Comparison of ENCODE assay signal across 8 mouse cellular contexts in the genomic region with DNA sequence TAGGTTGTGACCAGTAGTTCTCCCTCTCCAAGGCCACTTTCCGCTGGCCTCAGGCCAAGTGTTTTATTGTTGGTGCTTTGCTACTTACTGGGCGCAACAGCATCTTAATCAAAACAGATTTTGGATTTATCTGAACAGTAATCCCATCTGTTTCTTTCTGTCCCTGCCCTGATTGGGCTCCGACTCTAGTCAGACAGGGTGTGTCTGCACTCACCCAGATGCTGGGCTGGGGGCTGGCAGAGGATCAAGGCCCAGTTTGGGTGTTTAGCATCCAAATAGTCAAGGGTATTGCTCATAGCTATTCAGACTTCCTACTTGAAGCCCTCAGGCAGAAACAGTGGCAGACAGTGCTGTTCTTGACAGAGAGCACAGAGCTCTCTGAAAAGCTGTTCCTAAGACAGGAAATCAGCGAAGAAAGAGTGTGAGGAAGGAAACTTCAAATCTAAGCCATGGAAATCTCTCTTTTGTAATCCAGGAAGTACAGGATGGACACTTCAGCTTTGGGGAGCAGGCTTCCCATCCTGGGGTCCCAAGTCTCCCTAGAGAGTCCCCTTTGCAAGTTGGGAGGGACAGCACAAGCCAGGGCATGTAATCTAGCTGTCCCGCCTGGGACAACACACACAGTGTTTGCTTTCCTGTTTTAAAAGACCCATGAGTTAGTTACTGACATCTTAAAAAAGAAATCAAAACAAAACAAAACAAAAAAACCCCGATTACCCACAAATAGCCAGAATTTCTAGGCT. TPM values are rescaled to one million over a fixed set of nuclear protein-coding genes. Genes with fewer than 3 reads are reported as not detected.
A peak's percentile ranks its signal among the peaks of the same experiment; 100 is the strongest.
DNase-seq lines count a peak whose midpoint lies in the region; ATAC-seq lines count a peak whose summit lies in the region.

No protein-coding gene starts in this region.

- H3K27me3 ChIP-seq in stomach, embryonic 15.5 days (replicated peaks), result no peaks in the 10 kb centered on the region

- DNase-seq in adrenal gland, adult (ENCODE audit: inconsistent age in 2 of 2, low spot score in 1 of 2), result peak; percentile 78 to 90
- no peak for DNase-seq in adrenal gland, postnatal 4 days (ENCODE audit: low spot score in 2 of 2)
- peak; percentile 93 for DNase-seq in NIH3T3 (ENCODE audit: low read depth)
- peak; percentile 71 for DNase-seq in gastrocnemius, adult 18-20 months (ENCODE audit: low spot score)
- DNase-seq in kidney, postnatal 10 days, result peak; percentile 62
- DNase-seq in c-Kit-positive CD71-positive TER-119-positive erythroid progenitor cells, embryonic 14.5 days (ENCODE audit: low spot score), result no peak

- H3K27ac ChIP-seq in stomach, embryonic 15.5 days, result peak overlapping the region; percentile 72

- no peak overlapping the region for H3K4me3 ChIP-seq in stomach, embryonic 15.5 days (replicated peaks)

- H3K9me3 ChIP-seq in stomach, embryonic 15.5 days, result no peaks in the 10 kb centered on the region

- H3K9ac ChIP-seq in stomach, embryonic 15.5 days, result no peak overlapping the region

- H3K4me1 ChIP-seq in stomach, embryonic 15.5 days, result peaks cover 18% of the 10 kb centered on the region

- no peaks in the 10 kb centered on the region for H3K36me3 ChIP-seq in stomach, embryonic 15.5 days

- 45% methylated on average over 6 of the region's 6 CpGs for WGBS in stomach, embryonic 15.5 days

- H3K4me2 ChIP-seq in stomach, embryonic 15.5 days, result no peak overlapping the region

- ATAC-seq in stomach, embryonic 15.5 days (ENCODE audit: insufficient read depth, low FRiP score, low read depth), result no peak
- no peak for ATAC-seq in inflammation-experienced regulatory T-cells, adult 6 months

RNA-seq across cellular contexts. Expression of gene Itgb5, which starts 48.7 kb away (rescaled TPM):
- 100 to 1,000 TPM; 173 to 175 TPM for total RNA-seq in adrenal gland, postnatal 4 days (2021)
- 100 to 1,000 TPM in 1 of 2 experiments, 10 to 100 TPM in 1; 94.8 to 115 TPM for total RNA-seq in gastrocnemius, adult 18-20 months (2021)
- polyA plus RNA-seq in stomach, embryonic 15.5 days (2015; fragmentation: Nextera tagmentation; extraction: Ambion mirVana), result 50.2 and 50.8 TPM in 2 replicates
- 1 to 10 TPM; 1.3 to 2.8 (median 1.7) TPM for polyA plus RNA-seq in inflammation-experienced regulatory T-cells, adult 6 months (2017; shearing (Covaris generic))

Comparison
In these comparisons a context has a peak if more than half of its experiments do, and no peak if none do; other contexts are left out.
1. DNase-seq: peak in adrenal gland, adult (2 of 2), NIH3T3 (single experiment), gastrocnemius, adult 18-20 months (single experiment) and kidney, postnatal 10 days (single experiment); none in adrenal gland, postnatal 4 days (0 of 2) and c-Kit-positive CD71-positive TER-119-positive erythroid progenitor cells, embryonic 14.5 days (single experiment).